ENCODE assay signal across 8 mouse cellular contexts in the genomic region with DNA sequence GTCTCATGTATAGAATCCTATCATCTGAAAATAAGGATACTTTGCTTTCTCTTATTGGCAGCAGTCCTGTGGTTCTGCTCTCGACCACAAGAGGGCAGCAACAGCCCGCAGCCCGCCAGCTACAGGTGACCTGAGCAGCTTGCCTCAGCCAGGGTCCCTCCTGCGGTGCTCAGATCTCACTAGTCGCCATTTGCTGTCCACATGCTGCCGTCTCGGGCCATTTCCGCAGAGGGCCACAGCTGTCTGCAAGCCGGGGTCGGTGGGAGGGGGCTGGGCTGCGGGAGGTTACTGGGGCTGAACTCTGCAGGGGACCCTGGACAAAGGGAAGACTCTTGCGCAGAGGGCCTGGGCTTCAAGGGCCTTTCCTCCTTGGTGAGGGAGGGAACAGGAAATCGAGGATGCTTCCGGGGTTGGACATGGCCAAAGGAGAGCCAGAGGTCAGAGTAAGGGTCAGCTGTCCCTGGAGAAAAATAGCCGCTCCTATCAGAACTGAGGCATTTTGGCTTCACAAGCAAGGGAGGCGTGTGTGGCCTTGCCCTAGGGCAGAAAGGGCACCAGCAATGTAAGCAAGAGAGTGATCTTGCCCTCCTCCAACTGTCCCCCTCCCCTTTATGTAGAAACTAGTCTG. TPM values are rescaled to one million over a fixed set of nuclear protein-coding genes. Genes with fewer than 3 reads are reported as not detected.
DNase-seq lines count a peak whose midpoint lies in the region; ATAC-seq lines count a peak whose summit lies in the region.

No protein-coding gene starts in this region.

- H3K4me2 ChIP-seq in hindbrain, embryonic 16.5 days (ENCODE audit: low read length): peak overlapping the region; percentile 75

- peak; percentile 93 for ATAC-seq in hindbrain, embryonic 16.5 days

- no peaks in the 10 kb centered on the region for H3K9me3 ChIP-seq in hindbrain, embryonic 16.5 days (ENCODE audit: control insufficient read depth, low read length)
- H3K9me3 ChIP-seq in megakaryocyte, embryonic 14.5 days: 0 out of 2 replicates have a peak, but pooled peaks cover 8% of the 10 kb centered on the region

- H3K27ac ChIP-seq in hindbrain, embryonic 16.5 days (ENCODE audit: low read depth, low read length): peak overlapping the region; percentile 57

- peaks cover 6% of the 10 kb centered on the region for H3K4me1 ChIP-seq in hindbrain, embryonic 16.5 days (ENCODE audit: control insufficient read depth, insufficient read depth, low read depth, low read length)
- peaks cover 17% of the 10 kb centered on the region for H3K4me1 ChIP-seq in megakaryocyte, embryonic 14.5 days

- H3K4me3 ChIP-seq in hindbrain, embryonic 16.5 days (ENCODE audit: low read length): peak overlapping the region; percentile 38
- peak overlapping the region; percentile 83 for H3K4me3 ChIP-seq in megakaryocyte, embryonic 14.5 days (replicated peaks)

- H3K36me3 ChIP-seq in hindbrain, embryonic 16.5 days (ENCODE audit: control insufficient read depth, insufficient read depth, low read length): no peaks in the 10 kb centered on the region
- no peaks in the 10 kb centered on the region for H3K36me3 ChIP-seq in megakaryocyte, embryonic 14.5 days (replicated peaks; ENCODE audit: low read length)

- no peaks in the 10 kb centered on the region for H3K27me3 ChIP-seq in hindbrain, embryonic 16.5 days (replicated peaks; ENCODE audit: control insufficient read depth, insufficient read depth, low read length)
- peaks cover 24% of the 10 kb centered on the region for H3K27me3 ChIP-seq in megakaryocyte, embryonic 14.5 days (replicated peaks)

- peak; percentile 88 for DNase-seq in ZHBTc4 (ENCODE audit: low read depth, low spot score)
- DNase-seq in cerebellum, postnatal 36 days: peak; percentile 81 to 82
- DNase-seq in gastrocnemius, adult 18-20 months (ENCODE audit: low spot score): peak; percentile 68
- peak; percentile 53 to 59 for DNase-seq in left cerebral cortex, adult 18-20 months (ENCODE audit: low spot score in 2 of 2)
- DNase-seq in right cerebral cortex, postnatal 10 days (ENCODE audit: low spot score in 2 of 2): peak; percentile 75 to 81
- peak; percentile 52 to 76 for DNase-seq in urinary bladder, postnatal 4 days (ENCODE audit: low spot score in 2 of 2)

- 3% methylated on average over 16 of the region's 16 CpGs for WGBS in hindbrain, embryonic 16.5 days

- H3K9ac ChIP-seq in hindbrain, embryonic 16.5 days (ENCODE audit: low read depth, low read length): peak overlapping the region; percentile 64

RNA-seq across cellular contexts. Expression of a gene that starts 8.1 kb away (rescaled TPM):
- 10 to 100 TPM; 19.9 to 26.1 TPM for total RNA-seq in gastrocnemius, adult 18-20 months (2021)
- 16.1 and 16.6 TPM in 2 replicates for polyA plus RNA-seq in hindbrain, embryonic 16.5 days (2015; fragmentation: Nextera tagmentation; extraction: Ambion mirVana)
- 10 to 100 TPM; 32.3 to 35.3 TPM for total RNA-seq in left cerebral cortex, adult 18-20 months (2021)
- polyA plus RNA-seq in megakaryocyte, embryonic 14.5 days (2012; ENCODE audit: insufficient read depth, low replicate concordance): 2.1 and 4.8 TPM in 2 replicates

RNA-seq across cellular contexts. Expression of a gene that starts 45.6 kb away (rescaled TPM):
- total RNA-seq in gastrocnemius, adult 18-20 months (2021): not detected
- polyA plus RNA-seq in hindbrain, embryonic 16.5 days (2015; fragmentation: Nextera tagmentation; extraction: Ambion mirVana): 2.6 and 2.7 TPM in 2 replicates
- 10 to 100 TPM; 56.6 to 57.9 TPM for total RNA-seq in left cerebral cortex, adult 18-20 months (2021)
- 1.1 TPM in 1 of 2 replicates, not detected in the other for polyA plus RNA-seq in megakaryocyte, embryonic 14.5 days (2012; ENCODE audit: insufficient read depth, low replicate concordance)

Comparison
In these comparisons a context has a peak if more than half of its experiments do, and no peak if none do; other contexts are left out.
1. Peak in every context shown above with its lines: DNase-seq, ATAC-seq, H3K4me3 ChIP-seq and H3K27ac ChIP-seq.
2. RNA of a gene that starts 45.6 kb away (total RNA-seq): 56.6 to 57.9 TPM in left cerebral cortex, adult 18-20 months; not detected in gastrocnemius, adult 18-20 months; every median in the first group is over 10 times any median in the second.